Mouse (Mus musculus) limb, embryonic 11.5 days (tissue): ENCODE measurements around the gene Cfap206. TPM values are rescaled to one million over a fixed set of nuclear protein-coding genes. Genes with fewer than 3 reads are reported as not detected.

Experiments
- ATAC-seq: fragments of 200-750 bp; cut with Nextera tagmentation; 2 replicates; pipeline ENCODE4 v1.8.0; 2017; ENCODE audit warnings: low read depth; ENCODE audit not compliant: insufficient number of reproducible peaks, low FRiP score, low TSS enrichment
- DNase-seq: peaks from one replicate; pipeline ENCODE4 v3.0.0-alpha.2; 2015; ENCODE audit warnings: low spot score
- H3K27ac ChIP-seq: fragments of 300-500 bp; sonication (generic); replicated peaks from 2 replicates; pipeline ENCODE4 v1.5.1; 2014; ENCODE audit warnings: low read depth, mild to moderate bottlenecking, low read length
- H3K27me3 ChIP-seq: fragments of 300-500 bp; sonication (generic); 2 replicates; pipeline ENCODE4 v1.6.1; 2014; ENCODE audit warnings: mild to moderate bottlenecking, low read length, mixed read lengths; ENCODE audit not compliant: control insufficient read depth, insufficient read depth
- H3K36me3 ChIP-seq: fragments of 300-500 bp; sonication (generic); 2 replicates; pipeline ENCODE4 v1.6.1; 2014; ENCODE audit warnings: mild to moderate bottlenecking, low read length, moderate library complexity, mixed read lengths; ENCODE audit not compliant: control insufficient read depth, insufficient read depth
- H3K4me1 ChIP-seq: fragments of 300-500 bp; sonication (generic); 2 replicates; pipeline ENCODE4 v1.6.1; 2014; ENCODE audit warnings: low read length, mixed read lengths; ENCODE audit not compliant: control insufficient read depth, insufficient read depth
- H3K4me2 ChIP-seq: fragments of 300-500 bp; sonication (generic); 2 replicates; pipeline ENCODE4 v1.6.1; 2014; ENCODE audit warnings: low read depth, mild to moderate bottlenecking, moderate library complexity; ENCODE audit not compliant: severe bottlenecking
- H3K4me3 ChIP-seq: fragments of 300-500 bp; sonication (generic); 2 replicates; pipeline ENCODE4 v1.5.1; 2014; ENCODE audit warnings: low read depth, low read length
- H3K9ac ChIP-seq: fragments of 300-500 bp; sonication (generic); 2 replicates; pipeline ENCODE4 v1.6.1; 2014; ENCODE audit warnings: mild to moderate bottlenecking, low read length
- H3K9me3 ChIP-seq: fragments of 300-500 bp; sonication (generic); 2 replicates; pipeline ENCODE4 v1.6.1; 2016; ENCODE audit warnings: low read length; ENCODE audit not compliant: control insufficient read depth
- WGBS: fragments of 180-500 bp; shearing (Covaris S2); extraction: QIAGEN DNeasy Blood & Tissue Kit; methylation state at CpG from one replicate; pipeline ENCODE4 v1.1.7; 2014; 5-methylcytosine and 5-hydroxymethylcytosine counted together
- polyA plus RNA-seq: library from polyadenylated mRNA; unstranded; fragments of >200 nt; fragmentation: Nextera tagmentation; extraction: Ambion mirVana; gene quantifications from 2 replicates; pipeline ENCODE4 v1.2.1, GENCODE M21; 2014

The Cfap206 gene
- polyA plus RNA-seq, 1 experiment from 2014 or later, result 0.23 TPM

DNA sequence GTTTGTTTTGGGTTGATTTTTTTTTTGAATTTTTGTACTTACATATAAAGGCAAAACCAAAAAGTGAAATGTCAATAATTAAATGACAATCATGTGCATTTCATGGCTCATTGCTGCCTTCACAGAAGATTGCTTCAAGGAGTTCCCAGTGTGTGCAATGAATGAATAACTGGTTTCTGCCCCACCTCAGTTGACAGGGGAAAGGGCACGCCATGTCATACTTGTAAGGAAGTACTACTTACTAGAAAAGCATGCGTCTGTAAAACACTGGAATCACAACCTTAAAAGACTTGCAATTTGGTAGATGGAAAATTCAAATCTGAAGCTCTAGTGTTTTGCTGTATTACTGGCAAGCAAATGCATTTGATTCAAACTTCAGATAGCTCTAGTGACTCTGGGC lies 71.0 kb downstream of the Cfap206 start:
- no peak for ATAC-seq
- DNase-seq, result no peak
- peaks cover 20% of the 10 kb centered on the region for H3K36me3 ChIP-seq
- no peak overlapping the region for H3K4me2 ChIP-seq
- H3K27ac ChIP-seq, result no peak overlapping the region
- no peaks in the 10 kb centered on the region for H3K9me3 ChIP-seq
- no peak overlapping the region for H3K9ac ChIP-seq
- H3K27me3 ChIP-seq, result no peaks in the 10 kb centered on the region
- 96% methylated on average over 2 of the region's 2 CpGs for WGBS
- no peaks in the 10 kb centered on the region for H3K4me1 ChIP-seq
- H3K4me3 ChIP-seq, result no peak overlapping the region

DNA sequence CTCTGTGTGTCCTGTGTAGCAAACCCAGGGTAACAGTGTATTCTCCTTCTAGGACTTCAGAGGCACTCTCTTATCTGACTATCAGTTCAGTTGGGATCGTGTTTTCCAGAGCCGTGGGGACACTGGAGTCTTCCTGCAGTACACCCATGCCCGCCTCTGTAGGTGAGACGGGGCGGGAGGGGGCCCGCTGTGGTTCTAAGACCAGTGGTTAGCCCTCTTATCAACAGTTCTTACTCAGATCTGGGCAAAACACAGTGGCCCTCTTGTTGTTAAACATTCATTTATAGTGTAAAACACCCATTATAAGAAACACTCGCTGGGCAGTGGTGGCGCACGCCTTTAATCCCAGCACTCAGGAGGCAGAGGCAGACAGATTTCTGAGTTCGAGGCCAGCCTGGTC lies 73.9 kb downstream of the Cfap206 start:
- no peak for ATAC-seq
- Histone ChIP-seq H3K9me3 (no peaks in the 10 kb centered on the region), H3K27ac (no peak overlapping the region), H3K4me2 (no peak overlapping the region), H3K4me1 (no peaks in the 10 kb centered on the region), H3K36me3 (peaks cover 10% of the 10 kb centered on the region), H3K27me3 (no peaks in the 10 kb centered on the region), H3K9ac (no peak overlapping the region), H3K4me3 (no peak overlapping the region)
- 90% methylated on average over 10 of the region's 10 CpGs for WGBS
- no peak for DNase-seq

DNA sequence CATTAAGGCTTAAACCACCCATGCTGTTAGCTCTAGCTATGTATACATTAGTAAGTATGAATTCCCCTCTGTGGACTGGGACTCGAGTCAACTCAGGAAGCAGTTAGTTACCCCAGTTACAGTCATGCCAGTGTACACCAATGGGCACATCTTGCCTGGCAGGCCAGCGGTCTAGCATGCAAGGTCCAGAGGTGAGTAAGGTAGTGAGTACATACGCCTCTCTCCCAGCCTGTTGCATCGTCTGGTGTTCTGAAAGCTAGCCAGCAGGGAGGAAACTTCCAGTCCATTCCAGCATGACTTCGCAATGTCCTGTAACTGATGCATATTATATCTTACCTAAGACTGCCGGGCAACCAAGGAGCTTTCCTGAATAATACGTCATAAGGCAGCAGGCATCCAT lies 76.8 kb downstream of the Cfap206 start:
- ATAC-seq, result no peak
- Histone ChIP-seq H3K27me3 (no peaks in the 10 kb centered on the region), H3K36me3 (peaks cover 7% of the 10 kb centered on the region; the same call in 1 of the 2 replicates), H3K9me3 (no peaks in the 10 kb centered on the region), H3K4me1 (no peaks in the 10 kb centered on the region), H3K27ac (no peak overlapping the region), H3K4me3 (no peak overlapping the region), H3K9ac (no peak overlapping the region), H3K4me2 (no peak overlapping the region)
- no peak for DNase-seq
- WGBS, result 93% methylated on average over 7 of the region's 7 CpGs

GRCm38 (mm10) chr4:34644779-34645178 lies 85.2 kb downstream of the Cfap206 start:
- DNase-seq (no peak), ATAC-seq (no peak)
- H3K4me2 ChIP-seq, result no peak overlapping the region
- no peak overlapping the region for H3K9ac ChIP-seq
- H3K27me3 ChIP-seq, result no peaks in the 10 kb centered on the region
- H3K4me1 ChIP-seq, result 0 out of 2 replicates have a peak, but pooled peaks cover 3% of the 10 kb centered on the region
- H3K27ac ChIP-seq, result no peak overlapping the region
- H3K9me3 ChIP-seq, result no peaks in the 10 kb centered on the region
- H3K4me3 ChIP-seq, result no peak overlapping the region
- peaks cover 5% of the 10 kb centered on the region for H3K36me3 ChIP-seq

DNA sequence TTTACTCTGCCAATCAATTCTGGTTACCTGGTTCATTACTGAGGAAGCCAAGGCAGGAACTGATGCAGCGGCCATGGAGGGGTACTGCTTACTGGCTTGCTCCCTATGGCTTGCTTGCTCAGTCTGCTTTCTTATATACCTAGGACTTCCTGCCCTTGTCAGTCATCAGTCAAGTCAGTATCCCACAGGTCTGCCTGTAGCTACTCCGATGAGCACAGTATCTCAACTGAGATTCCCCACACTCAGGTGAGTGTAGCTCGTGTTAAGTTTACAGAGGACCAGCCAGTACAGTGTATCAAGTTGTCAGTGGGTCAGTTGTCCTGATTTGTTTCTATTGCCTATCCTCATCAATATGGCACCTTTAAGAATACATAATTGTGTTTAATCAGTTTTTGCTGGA lies 89.3 kb downstream of the Cfap206 start:
- WGBS, result 97% methylated on average over 3 of the region's 3 CpGs
- DNase-seq (no peak), ATAC-seq (no peak)
- H3K9ac ChIP-seq, result no peak overlapping the region
- H3K4me3 ChIP-seq, result no peak overlapping the region
- no peaks in the 10 kb centered on the region for H3K9me3 ChIP-seq
- no peak overlapping the region for H3K27ac ChIP-seq
- H3K4me2 ChIP-seq, result no peak overlapping the region
- H3K4me1 ChIP-seq, result 0 out of 2 replicates have a peak, but pooled peaks cover 3% of the 10 kb centered on the region
- H3K36me3 ChIP-seq, result no peaks in the 10 kb centered on the region; the same call in none of the 2 replicates
- H3K27me3 ChIP-seq, result no peaks in the 10 kb centered on the region

- Histone ChIP-seq H3K27me3 (no peaks in the 10 kb centered on the region), H3K4me1 (0 out of 2 replicates have a peak, but pooled peaks cover 3% of the 10 kb centered on the region), H3K9ac (no peak overlapping the region), H3K36me3 (no peaks in the 10 kb centered on the region; the same call in none of the 2 replicates), H3K9me3 (no peaks in the 10 kb centered on the region), H3K4me3 (no peak overlapping the region), H3K27ac (no peak overlapping the region), H3K4me2 (no peak overlapping the region)
- no peak for DNase-seq
- 60% methylated on average over 5 of the region's 5 CpGs for WGBS
- no peak for ATAC-seq
These were observed 90.2 kb downstream of the Cfap206 start for GRCm38 (mm10) chr4:34639745-34640364.

Other genes starting within 250 kb of the Cfap206 start
- gene Akirin2, start 179.3 kb downstream of the Cfap206 start, polyA plus RNA-seq, result 77.8 and 84.0 TPM in 2 replicates
- gene Orc3, start 115.3 kb downstream of the Cfap206 start, polyA plus RNA-seq, result 112 and 115 TPM in 2 replicates
- 66.9 and 69.1 TPM in 2 replicates for gene Rars2, start 115.2 kb downstream of the Cfap206 start, polyA plus RNA-seq
- 51.2 and 53.0 TPM in 2 replicates for gene Slc35a1, start 42.8 kb downstream of the Cfap206 start, polyA plus RNA-seq
- gene Gm136, start 26.1 kb upstream of the Cfap206 start, polyA plus RNA-seq, result not detected in 2 replicates
- 36.5 and 37.1 TPM in 2 replicates for gene Smim8, start 48.2 kb upstream of the Cfap206 start, polyA plus RNA-seq
- 35.2 and 35.9 TPM in 2 replicates for gene Zfp292, start 152.8 kb upstream of the Cfap206 start, polyA plus RNA-seq
- not detected in 2 replicates for gene Cga, start 163.6 kb upstream of the Cfap206 start, polyA plus RNA-seq